Mouse (Mus musculus) liver, embryonic 16.5 days (tissue): ENCODE data around the gene Proca1. TPM values are rescaled to one million over a fixed set of nuclear protein-coding genes. Genes with fewer than 3 reads are reported as not detected.

Source experiments
- ATAC-seq: fragments of 200-750 bp; cut with Nextera tagmentation; 2 replicates; pipeline ENCODE4 v1.8.0; 2017; ENCODE audit warnings: low read depth, mild to moderate bottlenecking, moderate number of reproducible peaks, moderate library complexity
- H3K27ac ChIP-seq: fragments of 300-500 bp; sonication (generic); 2 replicates; pipeline ENCODE4 v1.5.1; 2014; ENCODE audit warnings: mild to moderate bottlenecking, low read length
- H3K27me3 ChIP-seq: fragments of 300-500 bp; sonication (generic); 2 replicates; pipeline ENCODE4 v1.6.1; 2014; ENCODE audit warnings: low read depth, low read length, mixed read lengths; ENCODE audit not compliant: control insufficient read depth, insufficient read depth
- H3K36me3 ChIP-seq: fragments of 300-500 bp; sonication (generic); 2 replicates; pipeline ENCODE4 v1.6.1; 2014; ENCODE audit warnings: mild to moderate bottlenecking; ENCODE audit not compliant: control insufficient read depth, insufficient read depth
- H3K4me1 ChIP-seq: fragments of 300-500 bp; sonication (generic); 2 replicates; pipeline ENCODE4 v1.6.1; 2014; ENCODE audit warnings: low read depth, low read length, mixed read lengths; ENCODE audit not compliant: control insufficient read depth
- H3K4me2 ChIP-seq: fragments of 300-500 bp; sonication (generic); 2 replicates; pipeline ENCODE4 v1.6.1; 2014; ENCODE audit warnings: low read depth, low read length, mixed read lengths
- H3K4me3 ChIP-seq: fragments of 300-500 bp; sonication (generic); 2 replicates; pipeline ENCODE4 v1.5.1; 2014; ENCODE audit warnings: low read depth, mild to moderate bottlenecking, low read length
- H3K9ac ChIP-seq: fragments of 300-500 bp; sonication (generic); 2 replicates; pipeline ENCODE4 v1.6.1; 2014; ENCODE audit warnings: low read depth, low read length
- H3K9me3 ChIP-seq: fragments of 300-500 bp; sonication (generic); replicated peaks from 2 replicates; pipeline ENCODE4 v1.6.1; 2016; ENCODE audit warnings: low read length; ENCODE audit not compliant: control insufficient read depth
- WGBS: fragments of 180-500 bp; shearing (Covaris S2); extraction: QIAGEN DNeasy Blood & Tissue Kit; methylation state at CpG from one replicate; pipeline ENCODE4 v1.1.7; 2014; ENCODE audit not compliant: insufficient replicate concordance; 5-methylcytosine and 5-hydroxymethylcytosine counted together
- polyA plus RNA-seq: library from polyadenylated mRNA; unstranded; fragments of >200 nt; fragmentation: Nextera tagmentation; extraction: Ambion mirVana; gene quantifications from 2 replicates; pipeline ENCODE4 v1.2.1, GENCODE M21; 2015

Gene Proca1
- polyA plus RNA-seq, result 0.36 and 0.44 TPM in 2 replicates

DNA sequence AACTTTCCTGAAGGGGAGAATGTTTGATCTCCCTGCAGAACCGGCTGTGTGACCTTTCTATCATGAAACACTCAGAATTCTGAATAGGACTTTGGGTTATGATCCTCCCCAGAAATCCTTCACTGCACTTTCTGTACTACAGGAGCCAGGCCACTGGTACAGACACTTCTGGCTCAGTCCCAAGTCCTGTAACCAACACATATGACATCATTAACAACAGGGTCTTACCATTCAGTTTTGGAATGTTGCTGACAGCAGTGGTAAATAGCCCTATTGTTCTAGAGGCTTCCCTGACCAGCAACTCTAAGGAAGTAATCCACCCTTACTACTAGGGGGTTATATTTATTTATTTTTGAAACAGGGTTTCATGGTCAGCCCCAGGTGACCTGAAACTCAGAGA lies at the start of gene Proca1:
Gene Proca1 (plus strand): TSS at position 280 of the 400 bp plus-strand sequence.
- no peak within 1 kb of the TSS for H3K9ac ChIP-seq
- no peaks in the 10 kb centered on the region for H3K9me3 ChIP-seq
- WGBS, result 65% methylated on average over 1 of the region's 1 CpGs
- peak within 1 kb of the TSS; percentile 88; the same call in 1 of the 2 replicates for H3K4me2 ChIP-seq
- no peak within 1 kb of the TSS for H3K27ac ChIP-seq
- no peaks in the 10 kb centered on the region for H3K36me3 ChIP-seq
- peak within 1 kb of the TSS; percentile 68 for H3K4me3 ChIP-seq
- no peak for ATAC-seq
- H3K4me1 ChIP-seq, result peaks cover 13% of the 10 kb centered on the region
- peaks cover 37% of the 10 kb centered on the region for H3K27me3 ChIP-seq

DNA sequence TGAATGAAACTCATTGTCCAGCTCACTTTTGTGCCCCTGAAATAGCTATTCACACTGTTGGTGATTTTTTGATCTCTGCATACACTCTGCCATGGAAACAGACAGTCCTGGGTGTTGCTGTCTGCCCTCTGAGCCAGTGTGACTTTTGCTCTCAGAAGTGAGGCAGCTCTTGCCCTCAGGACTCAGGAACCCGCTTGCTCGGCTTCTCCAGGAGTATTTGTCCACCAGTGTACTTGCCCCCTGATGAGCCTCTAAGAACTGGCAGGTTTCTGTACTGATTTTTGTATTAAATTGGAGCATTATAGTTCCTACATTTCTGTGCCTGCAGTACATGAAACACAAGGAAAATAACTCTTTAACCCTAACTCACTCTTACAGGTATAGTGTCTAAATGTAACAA lies 49.7 kb upstream of the Proca1 start:
- H3K27ac ChIP-seq, result no peak overlapping the region
- H3K4me1 ChIP-seq, result peaks cover 18% of the 10 kb centered on the region
- no peak for ATAC-seq
- no peak overlapping the region for H3K9ac ChIP-seq
- no peak overlapping the region for H3K4me2 ChIP-seq
- WGBS, result 84% methylated on average over 2 of the region's 2 CpGs
- H3K4me3 ChIP-seq, result no peak overlapping the region
- H3K9me3 ChIP-seq, result no peaks in the 10 kb centered on the region
- H3K36me3 ChIP-seq, result no peaks in the 10 kb centered on the region
- no peaks in the 10 kb centered on the region for H3K27me3 ChIP-seq

DNA sequence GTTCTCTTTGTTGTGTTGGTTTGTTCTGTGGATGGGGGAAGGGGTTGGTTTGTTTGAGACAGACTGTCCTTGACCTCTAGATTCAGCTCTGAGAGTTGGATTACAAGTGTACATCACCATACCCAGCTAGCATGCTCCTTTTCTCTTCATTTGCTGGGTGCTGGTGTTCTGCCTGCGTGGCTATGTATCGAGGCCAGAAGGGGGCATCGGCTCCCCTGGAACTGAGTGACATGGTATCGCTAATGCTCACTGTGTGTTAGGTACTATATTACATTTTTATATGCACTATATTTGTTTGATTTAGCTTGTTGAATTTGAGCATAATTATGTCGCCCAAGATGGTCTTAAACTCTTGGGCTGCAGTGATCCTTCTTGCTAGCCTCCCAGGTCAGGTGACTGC lies 47.0 kb upstream of the Proca1 start:
- H3K36me3 ChIP-seq, result peaks cover 1% of the 10 kb centered on the region
- H3K27me3 ChIP-seq, result no peaks in the 10 kb centered on the region
- H3K27ac ChIP-seq, result no peak overlapping the region
- H3K4me1 ChIP-seq, result peaks cover 5% of the 10 kb centered on the region
- ATAC-seq, result no peak
- no peak overlapping the region for H3K4me3 ChIP-seq
- no peak overlapping the region for H3K4me2 ChIP-seq
- H3K9me3 ChIP-seq, result no peaks in the 10 kb centered on the region
- WGBS, result 71% methylated on average over 5 of the region's 5 CpGs
- H3K9ac ChIP-seq, result no peak overlapping the region

DNA sequence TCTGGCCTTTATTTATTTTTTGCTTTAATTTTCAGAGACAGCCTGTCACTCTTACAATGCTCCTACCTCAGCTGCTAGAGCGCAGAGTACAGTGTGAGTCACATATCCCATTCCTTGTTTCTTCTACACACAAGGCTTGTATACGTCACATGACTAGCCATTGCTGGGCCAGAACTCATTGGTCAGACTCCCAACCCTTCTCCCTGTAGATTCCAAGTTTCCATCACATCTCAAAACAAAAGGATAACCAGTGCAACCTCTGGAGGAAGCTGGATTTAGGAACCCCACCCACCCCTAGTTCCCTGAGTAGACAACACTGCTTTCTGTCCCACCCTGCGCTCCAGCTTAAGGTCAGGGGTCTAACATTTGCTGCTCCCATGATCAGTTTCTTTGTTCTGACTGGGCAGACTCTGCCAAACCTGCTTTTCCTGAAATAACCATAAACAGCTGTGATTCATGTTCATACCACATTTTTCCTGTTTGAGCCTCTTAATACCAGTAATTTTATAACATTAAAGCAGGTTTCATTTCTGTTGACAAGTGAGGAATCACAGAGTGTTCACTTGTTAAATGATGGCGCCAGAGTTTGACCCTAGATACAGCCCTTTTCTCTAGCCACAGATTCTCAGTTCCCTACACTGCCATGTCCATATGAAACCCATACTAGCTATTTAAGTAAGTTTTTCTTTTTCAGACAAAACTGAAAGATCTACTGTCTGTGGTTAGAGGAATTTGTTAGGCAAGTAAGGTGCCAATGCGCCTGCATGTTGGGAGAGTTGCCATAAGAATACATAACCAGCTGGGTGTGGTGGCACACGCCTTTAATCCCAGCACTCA lies 46.3 kb upstream of the Proca1 start:
- Histone ChIP-seq H3K9ac (no peak overlapping the region), H3K27ac (no peak overlapping the region), H3K4me1 (no peaks in the 10 kb centered on the region), H3K36me3 (peaks cover 3% of the 10 kb centered on the region), H3K9me3 (no peaks in the 10 kb centered on the region), H3K4me3 (no peak overlapping the region), H3K27me3 (no peaks in the 10 kb centered on the region), H3K4me2 (no peak overlapping the region)
- WGBS, result 75% methylated on average over 6 of the region's 6 CpGs
- ATAC-seq, result no peak

DNA sequence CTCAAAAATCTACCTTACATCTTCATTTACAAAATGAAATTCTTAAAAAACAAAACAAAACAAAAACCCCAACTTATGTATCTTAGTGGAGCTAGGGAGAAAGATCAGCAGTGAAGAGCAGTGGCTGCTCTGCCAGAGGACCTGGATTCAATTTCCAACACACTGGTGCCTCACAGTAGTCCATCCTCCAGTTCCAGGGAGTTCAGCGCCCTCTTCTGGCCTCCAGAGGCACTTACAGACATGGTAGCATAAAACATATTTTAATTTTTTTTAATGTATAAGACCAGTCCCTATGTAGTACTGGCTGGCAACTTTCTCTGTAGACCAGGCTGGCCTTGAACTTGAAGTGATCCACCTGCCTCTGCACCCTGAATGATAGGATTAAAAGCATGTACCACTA lies 42.0 kb upstream of the Proca1 start:
- ATAC-seq, result peak; percentile 27; the same call in 1 of the 2 replicates
- Histone ChIP-seq H3K36me3 (peaks cover 3% of the 10 kb centered on the region), H3K4me1 (no peaks in the 10 kb centered on the region), H3K27me3 (no peaks in the 10 kb centered on the region), H3K9me3 (no peaks in the 10 kb centered on the region), H3K4me3 (no peak overlapping the region), H3K9ac (no peak overlapping the region), H3K27ac (no peak overlapping the region), H3K4me2 (no peak overlapping the region)
- 0% methylated on average over 1 of the region's 1 CpGs for WGBS

DNA sequence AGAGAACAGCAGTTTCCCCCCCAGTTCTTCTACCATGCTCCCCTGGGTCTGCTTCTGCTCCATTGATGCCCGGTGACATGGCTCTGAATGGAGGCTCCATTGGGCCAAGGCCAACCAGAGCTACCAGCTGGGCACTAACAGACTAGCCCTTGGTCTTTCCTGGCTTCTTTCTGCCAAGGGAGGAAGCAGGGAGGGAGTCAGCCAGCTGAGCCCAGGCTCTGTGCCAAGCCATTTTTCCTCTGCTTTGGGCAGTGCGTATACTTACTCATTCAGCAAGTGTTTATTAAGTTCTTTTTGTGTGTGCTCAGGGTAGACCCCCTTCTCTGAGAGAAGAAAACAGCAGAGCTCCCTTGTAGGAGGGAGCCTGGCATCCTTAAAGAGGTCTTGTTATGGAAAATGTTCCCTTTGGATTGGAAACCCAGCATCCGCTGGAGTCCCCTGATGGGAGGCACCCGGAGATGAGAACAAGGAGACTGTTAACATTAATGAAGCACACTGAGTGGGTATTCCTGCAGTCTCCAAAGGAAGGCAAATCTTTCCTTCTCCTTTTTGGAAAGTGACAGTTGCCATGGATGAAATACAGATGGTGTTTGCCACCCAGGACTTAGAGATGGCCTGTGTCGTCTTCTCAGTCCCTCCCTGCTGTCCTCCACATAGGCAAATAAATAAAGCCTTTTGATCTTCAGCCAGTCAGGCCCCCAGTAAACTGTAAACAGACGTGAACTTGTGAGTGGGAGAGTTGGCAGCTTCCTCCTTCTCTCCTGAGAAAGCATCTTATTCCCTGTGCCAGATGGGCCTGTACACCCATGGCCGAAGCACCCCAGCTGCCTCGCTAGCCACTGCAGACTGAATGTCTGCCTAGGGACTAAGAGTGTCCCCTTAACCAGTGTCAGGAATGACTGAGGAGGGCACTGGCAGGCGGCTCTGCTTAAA lies 40.6 kb upstream of the Proca1 start:
- H3K27ac ChIP-seq, result no peak overlapping the region
- no peaks in the 10 kb centered on the region for H3K27me3 ChIP-seq
- no peaks in the 10 kb centered on the region for H3K4me1 ChIP-seq
- peaks cover 6% of the 10 kb centered on the region for H3K36me3 ChIP-seq
- H3K9me3 ChIP-seq, result no peaks in the 10 kb centered on the region
- 75% methylated on average over 9 of the region's 9 CpGs for WGBS
- no peak overlapping the region for H3K9ac ChIP-seq
- no peak overlapping the region for H3K4me2 ChIP-seq
- no peak overlapping the region for H3K4me3 ChIP-seq
- ATAC-seq, result no peak

DNA sequence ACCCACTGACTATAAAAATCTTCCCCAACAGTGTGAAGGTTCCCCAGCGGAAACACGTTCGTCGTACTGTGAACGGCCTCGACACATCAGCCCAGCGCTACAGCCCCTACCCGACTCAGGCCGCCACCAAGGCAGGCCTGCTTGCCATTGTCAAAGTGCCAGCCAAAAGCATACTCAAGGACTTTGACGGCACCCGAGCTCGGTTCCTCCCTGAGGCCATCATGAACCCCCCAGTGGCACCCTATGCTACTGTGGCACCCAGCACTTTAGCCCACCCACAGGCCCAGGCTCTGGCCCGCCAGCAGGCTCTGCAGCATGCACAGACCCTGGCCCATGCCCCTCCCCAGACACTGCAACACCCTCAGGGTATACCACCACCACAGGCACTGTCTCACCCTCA lies 39.4 kb upstream of the Proca1 start:
- Histone ChIP-seq H3K9ac (no peak overlapping the region), H3K9me3 (no peaks in the 10 kb centered on the region), H3K36me3 (peaks cover 18% of the 10 kb centered on the region), H3K4me2 (no peak overlapping the region), H3K27ac (no peak overlapping the region), H3K27me3 (no peaks in the 10 kb centered on the region), H3K4me3 (no peak overlapping the region), H3K4me1 (peaks cover under 1% of the 10 kb centered on the region; the same call in 1 of the 2 replicates)
- 83% methylated on average over 13 of the region's 13 CpGs for WGBS
- ATAC-seq, result no peak

DNA sequence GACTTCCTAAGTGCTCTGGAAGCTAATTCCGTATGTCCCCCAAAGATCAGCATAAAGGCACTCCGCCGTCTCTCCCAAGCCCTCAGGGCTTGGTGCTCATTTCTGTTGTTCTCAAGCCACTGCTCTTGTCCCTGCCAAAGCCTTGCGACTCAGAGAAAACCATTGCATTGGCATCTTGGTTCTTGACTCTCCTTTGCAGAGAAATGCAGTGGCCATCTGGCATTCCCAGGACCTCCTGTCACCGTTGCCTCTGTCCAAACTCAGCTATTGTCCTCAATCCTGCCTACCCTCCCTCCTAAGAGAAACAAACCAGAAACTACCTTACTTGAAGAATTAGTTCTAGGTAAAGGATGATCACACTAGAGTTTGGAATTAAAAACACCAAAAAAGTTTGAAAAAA lies 37.5 kb upstream of the Proca1 start:
- H3K4me1 ChIP-seq, result peaks cover 10% of the 10 kb centered on the region
- peaks cover 34% of the 10 kb centered on the region for H3K36me3 ChIP-seq
- ATAC-seq, result no peak
- WGBS, result 86% methylated on average over 5 of the region's 5 CpGs
- no peaks in the 10 kb centered on the region for H3K27me3 ChIP-seq
- no peak overlapping the region for H3K4me2 ChIP-seq
- no peak overlapping the region for H3K9ac ChIP-seq
- no peaks in the 10 kb centered on the region for H3K9me3 ChIP-seq
- H3K4me3 ChIP-seq, result no peak overlapping the region
- no peak overlapping the region for H3K27ac ChIP-seq
